Mouse (Mus musculus): ENCODE results near the gene R3hcc1l.

- TF ChIP-seq CTCF (IDR thresholded peaks at IDR 0.05; ENCODE audit: extremely low read depth, insufficient read length, insufficient replicate concordance, low read depth, low read length) (no peak), POLR2A (IDR thresholded peaks at IDR 0.05; ENCODE audit: low read depth, low read length) (no peak)
Observed at GRCm38 (mm10) chr19:42562981-42563380, 44.4 kb downstream of the R3hcc1l start.

Data from small intestine, adult 2 months (tissue).